Mouse (Mus musculus): ENCODE data around the gene Hic2. TPM values are rescaled to one million over a fixed set of nuclear protein-coding genes. Genes with fewer than 3 reads are reported as not detected.

Gene Hic2
- polyA plus RNA-seq, 1 experiment = 4.1 TPM

DNA sequence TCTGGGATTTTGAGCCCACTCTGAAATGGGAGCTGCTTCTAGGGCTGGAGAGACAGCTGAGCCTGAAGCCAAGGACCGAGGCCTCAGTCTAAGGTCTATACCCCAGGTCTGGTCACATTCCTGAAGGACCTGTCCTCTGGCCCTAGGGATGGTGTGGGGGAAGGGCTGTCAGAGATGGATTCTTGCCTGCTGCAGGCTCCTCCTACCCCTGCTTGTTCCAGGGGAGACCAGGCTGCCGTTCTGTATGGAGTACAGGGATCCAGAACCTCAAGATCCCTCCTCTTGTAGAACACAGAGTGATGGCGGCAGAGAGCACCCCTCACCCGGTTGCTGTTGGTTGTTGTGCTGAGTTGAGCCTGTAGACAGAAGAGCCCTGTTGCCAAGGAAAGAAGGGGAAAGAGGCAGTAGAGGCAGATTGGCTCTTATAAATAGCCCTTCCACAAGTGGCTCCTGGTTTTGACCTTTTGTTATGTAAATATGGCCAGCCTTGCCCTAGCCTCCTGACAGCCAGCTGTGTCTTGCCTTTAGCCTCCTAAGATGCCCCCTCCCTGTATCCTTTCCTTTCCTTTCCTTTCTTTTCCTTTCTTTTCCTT is 20.7 kb downstream of the Hic2 start:
- Histone ChIP-seq H3K27me3 (ENCODE audit: control insufficient read depth, insufficient read depth, low read length) (no peaks in the 10 kb centered on the region), H3K27ac (ENCODE audit: insufficient read depth, low read length) (no peak overlapping the region), H3K4me1 (ENCODE audit: control insufficient read depth, insufficient read depth, low read length) (peaks cover 14% of the 10 kb centered on the region), H3K4me3 (replicated peaks; ENCODE audit: insufficient read depth, low read depth, low read length) (no peak overlapping the region)
- 66% methylated on average over 4 of the region's 4 CpGs for WGBS
- TF ChIP-seq CTCF (IDR thresholded peaks at IDR 0.05; ENCODE audit: borderline replicate concordance, insufficient read depth, low read depth, low read length) (no peak), POLR2A (IDR thresholded peaks at IDR 0.05; ENCODE audit: borderline replicate concordance, insufficient read depth, low read length) (no peak)
- DNase-seq = no peak

- TF ChIP-seq POLR2A (IDR thresholded peaks at IDR 0.05; ENCODE audit: borderline replicate concordance, insufficient read depth, low read length) (no peak), CTCF (IDR thresholded peaks at IDR 0.05; ENCODE audit: borderline replicate concordance, insufficient read depth, low read depth, low read length) (no peak)
- DNase-seq = no peak
- Histone ChIP-seq H3K4me1 (ENCODE audit: control insufficient read depth, insufficient read depth, low read length) (peaks cover 14% of the 10 kb centered on the region; the same call in 1 of the 2 replicates), H3K4me3 (replicated peaks; ENCODE audit: insufficient read depth, low read depth, low read length) (no peak overlapping the region), H3K27ac (ENCODE audit: insufficient read depth, low read length) (no peak overlapping the region), H3K27me3 (ENCODE audit: control insufficient read depth, insufficient read depth, low read length) (no peaks in the 10 kb centered on the region)
- WGBS = 91% methylated on average over 2 of the region's 2 CpGs
These were observed 21.9 kb downstream of the Hic2 start for GRCm38 (mm10) chr16:17255270-17255669.

GRCm38 (mm10) chr16:17257359-17257821 is 24.0 kb downstream of the Hic2 start:
- H3K27ac ChIP-seq (ENCODE audit: insufficient read depth, low read length) = no peak overlapping the region
- H3K4me1 ChIP-seq (ENCODE audit: control insufficient read depth, insufficient read depth, low read length) = 0 out of 2 replicates have a peak, but pooled peaks cover 8% of the 10 kb centered on the region
- no peaks in the 10 kb centered on the region for H3K27me3 ChIP-seq (ENCODE audit: control insufficient read depth, insufficient read depth, low read length)
- H3K4me3 ChIP-seq (replicated peaks; ENCODE audit: insufficient read depth, low read depth, low read length) = no peak overlapping the region
- DNase-seq = peak in 1 of 2 experiments; percentile 29
- no peak for TF ChIP-seq POLR2A (IDR thresholded peaks at IDR 0.05; ENCODE audit: borderline replicate concordance, insufficient read depth, low read length)
- TF ChIP-seq CTCF (IDR thresholded peaks at IDR 0.05; ENCODE audit: borderline replicate concordance, insufficient read depth, low read depth, low read length) = no peak
- WGBS = 27% methylated on average over 9 of the region's 9 CpGs

GRCm38 (mm10) chr16:17258917-17259316 is 25.5 kb downstream of the Hic2 start:
- Histone ChIP-seq H3K4me1 (ENCODE audit: control insufficient read depth, insufficient read depth, low read length) (0 out of 2 replicates have a peak, but pooled peaks cover 6% of the 10 kb centered on the region), H3K4me3 (replicated peaks; ENCODE audit: insufficient read depth, low read depth, low read length) (no peak overlapping the region), H3K27ac (ENCODE audit: insufficient read depth, low read length) (no peak overlapping the region), H3K27me3 (ENCODE audit: control insufficient read depth, insufficient read depth, low read length) (no peaks in the 10 kb centered on the region)
- TF ChIP-seq CTCF (IDR thresholded peaks at IDR 0.05; ENCODE audit: borderline replicate concordance, insufficient read depth, low read depth, low read length) (no peak), POLR2A (IDR thresholded peaks at IDR 0.05; ENCODE audit: borderline replicate concordance, insufficient read depth, low read length) (no peak)
- 87% methylated on average over 12 of the region's 12 CpGs for WGBS
- no peak for DNase-seq

DNA sequence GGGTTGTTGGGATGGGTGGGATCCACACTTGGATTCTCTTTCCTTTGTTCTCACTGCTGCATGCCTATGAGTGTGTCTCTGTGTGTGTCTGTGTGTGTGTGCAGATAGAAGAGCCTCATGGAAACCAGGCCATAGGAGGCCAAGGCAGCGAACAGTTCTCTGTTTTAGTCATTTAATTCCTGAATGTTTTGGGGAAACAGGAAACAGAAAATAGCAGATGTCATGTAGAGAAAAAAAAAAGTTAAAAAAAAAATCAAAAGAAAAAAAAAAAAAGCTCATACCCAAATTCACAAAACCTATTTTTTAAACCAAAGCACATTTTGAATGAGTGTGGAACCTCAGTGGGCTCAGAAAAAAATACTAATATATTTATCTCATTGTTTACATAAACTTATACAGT is 28.0 kb downstream of the Hic2 start:
- Histone ChIP-seq H3K27ac (ENCODE audit: insufficient read depth, low read length) (no peak overlapping the region), H3K27me3 (ENCODE audit: control insufficient read depth, insufficient read depth, low read length) (no peaks in the 10 kb centered on the region), H3K4me3 (replicated peaks; ENCODE audit: insufficient read depth, low read depth, low read length) (no peak overlapping the region), H3K4me1 (ENCODE audit: control insufficient read depth, insufficient read depth, low read length) (0 out of 2 replicates have a peak, but pooled peaks cover 2% of the 10 kb centered on the region)
- no peak for DNase-seq
- no peak for TF ChIP-seq POLR2A (IDR thresholded peaks at IDR 0.05; ENCODE audit: borderline replicate concordance, insufficient read depth, low read length)
- no peak for TF ChIP-seq CTCF (IDR thresholded peaks at IDR 0.05; ENCODE audit: borderline replicate concordance, insufficient read depth, low read depth, low read length)
- WGBS = 93% methylated on average over 1 of the region's 1 CpGs

- Histone ChIP-seq H3K27ac (ENCODE audit: insufficient read depth, low read length) (no peak overlapping the region), H3K4me3 (replicated peaks; ENCODE audit: insufficient read depth, low read depth, low read length) (no peak overlapping the region), H3K27me3 (ENCODE audit: control insufficient read depth, insufficient read depth, low read length) (no peaks in the 10 kb centered on the region), H3K4me1 (ENCODE audit: control insufficient read depth, insufficient read depth, low read length) (0 out of 2 replicates have a peak, but pooled peaks cover 2% of the 10 kb centered on the region)
- no peak for TF ChIP-seq POLR2A (IDR thresholded peaks at IDR 0.05; ENCODE audit: borderline replicate concordance, insufficient read depth, low read length)
- TF ChIP-seq CTCF (IDR thresholded peaks at IDR 0.05; ENCODE audit: borderline replicate concordance, insufficient read depth, low read depth, low read length) = no peak
- no peak for DNase-seq
- 70% methylated on average over 3 of the region's 3 CpGs for WGBS
These were observed 32.7 kb downstream of the Hic2 start for GRCm38 (mm10) chr16:17266113-17266512.

DNA sequence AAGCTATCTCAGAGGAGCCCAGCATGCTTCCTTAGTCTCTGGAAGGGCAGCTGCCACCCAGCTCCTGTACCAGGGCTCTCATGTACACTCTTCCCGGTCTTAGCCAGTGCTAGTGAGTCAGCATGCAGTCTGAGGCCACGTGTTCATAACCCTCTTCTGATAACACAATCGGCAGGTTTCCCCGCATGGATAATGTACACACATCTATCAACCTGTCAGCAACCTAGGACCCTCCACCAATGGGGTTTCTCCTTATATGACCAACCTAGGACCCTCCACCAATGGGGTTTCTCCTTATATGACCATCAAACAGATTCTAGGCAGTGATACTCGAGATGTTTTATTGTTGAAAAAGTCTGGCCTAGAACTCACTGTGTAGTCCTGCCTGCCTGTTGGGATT is 34.6 kb downstream of the Hic2 start:
- DNase-seq = no peak
- Histone ChIP-seq H3K4me1 (ENCODE audit: control insufficient read depth, insufficient read depth, low read length) (no peaks in the 10 kb centered on the region), H3K27ac (ENCODE audit: insufficient read depth, low read length) (no peak overlapping the region), H3K4me3 (replicated peaks; ENCODE audit: insufficient read depth, low read depth, low read length) (no peak overlapping the region), H3K27me3 (ENCODE audit: control insufficient read depth, insufficient read depth, low read length) (no peaks in the 10 kb centered on the region)
- no peak for TF ChIP-seq POLR2A (IDR thresholded peaks at IDR 0.05; ENCODE audit: borderline replicate concordance, insufficient read depth, low read length)
- no peak for TF ChIP-seq CTCF (IDR thresholded peaks at IDR 0.05; ENCODE audit: borderline replicate concordance, insufficient read depth, low read depth, low read length)
- WGBS = 75% methylated on average over 5 of the region's 5 CpGs

- Histone ChIP-seq H3K27me3 (ENCODE audit: control insufficient read depth, insufficient read depth, low read length) (no peaks in the 10 kb centered on the region), H3K4me1 (ENCODE audit: control insufficient read depth, insufficient read depth, low read length) (no peaks in the 10 kb centered on the region), H3K4me3 (replicated peaks; ENCODE audit: insufficient read depth, low read depth, low read length) (no peak overlapping the region), H3K27ac (ENCODE audit: insufficient read depth, low read length) (no peak overlapping the region)
- 72% methylated on average over 5 of the region's 5 CpGs for WGBS
- DNase-seq = no peak
- TF ChIP-seq POLR2A (IDR thresholded peaks at IDR 0.05; ENCODE audit: borderline replicate concordance, insufficient read depth, low read length) = no peak
- no peak for TF ChIP-seq CTCF (IDR thresholded peaks at IDR 0.05; ENCODE audit: borderline replicate concordance, insufficient read depth, low read depth, low read length)
These were observed 36.5 kb downstream of the Hic2 start for GRCm38 (mm10) chr16:17269872-17270271.
